Comparison of ENCODE assay signal across 31 mouse cellular contexts in the genomic region with DNA sequence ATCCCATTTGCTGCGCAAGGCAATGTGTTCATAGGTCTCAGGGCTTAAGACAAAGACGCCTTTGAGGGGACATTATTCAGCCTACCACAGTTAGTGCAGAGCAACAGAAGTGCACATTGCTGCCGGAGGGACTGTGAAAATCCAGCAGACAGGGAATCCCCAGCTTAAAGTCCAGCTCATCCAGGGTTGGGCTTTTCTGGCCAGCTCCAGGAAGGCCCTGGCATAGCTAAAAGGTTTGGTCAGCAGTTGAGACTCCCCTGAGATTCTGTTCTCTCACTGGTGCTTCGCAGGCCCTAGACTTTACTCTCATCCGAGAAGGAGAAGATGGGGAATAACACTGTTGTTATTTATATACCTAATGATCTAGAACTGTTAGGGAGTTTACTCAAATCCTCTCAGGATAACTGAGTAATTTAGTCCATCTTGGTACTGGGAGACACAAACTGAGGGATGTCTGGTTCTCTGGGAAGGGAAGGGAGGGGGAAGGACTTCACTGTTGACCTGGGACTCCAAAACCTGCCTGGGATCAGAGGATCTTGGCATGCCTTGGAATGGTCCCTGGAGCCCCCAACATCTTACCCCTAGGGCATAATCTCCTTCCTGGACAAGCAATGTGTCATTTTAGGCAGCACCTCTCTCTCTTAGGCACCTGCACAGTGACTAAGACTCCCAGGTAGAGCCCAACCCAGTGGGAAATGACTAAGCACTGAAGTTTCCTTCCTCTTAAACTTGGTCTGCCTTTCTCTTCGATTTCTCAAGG. TPM values are rescaled to one million over a fixed set of nuclear protein-coding genes. Genes with fewer than 3 reads are reported as not detected.
A peak's percentile ranks its signal among the peaks of the same experiment; 100 is the strongest.
DNase-seq lines count a peak whose midpoint lies in the region; ATAC-seq lines count a peak whose summit lies in the region.
"Had no signal": no experiment of that assay in that cellular context is flagged by ENCODE, and none has a peak within 500 bp of the region (broad histone marks: within the 10 kb centered on the region; RNA-seq: fewer than 3 reads in every experiment).

No protein-coding gene starts in this region.

- intact Hi-C loops in gastrocnemius, postnatal 14 days (cut with DNase I; ENCODE audit: low total_unique reads) = no loop called here

- H3K4me2 ChIP-seq in kidney, embryonic 16.5 days (replicated peaks; ENCODE audit: low read depth, low read length) = no peak overlapping the region
- H3K4me2 ChIP-seq: embryonic facial prominence, embryonic 13.5 days; forebrain, embryonic 12.5 days; forebrain, embryonic 15.5 days; heart, embryonic 13.5 days; hindbrain, embryonic 13.5 days; intestine, embryonic 15.5 days had no signal

- 67% methylated on average over 6 of the region's 6 CpGs for WGBS in heart, embryonic 10.5 days
- WGBS in kidney, embryonic 16.5 days = 77% methylated on average over 6 of the region's 6 CpGs

- ATAC-seq in kidney, embryonic 16.5 days (ENCODE audit: low FRiP score, low TSS enrichment) = no peak
- ATAC-seq: activated CD4-positive, CD25-positive, alpha-beta regulatory T cell, adult 4 months; CD4-positive, CD25-positive, alpha-beta regulatory T cell, adult 4 months; forebrain, embryonic 15.5 days; hindbrain, embryonic 16.5 days; intestine, embryonic 15.5 days had no signal

- DNase-seq in gastrocnemius, postnatal 14 days = peak; percentile 33
- no peak for DNase-seq in gastrocnemius, postnatal 10 days
- DNase-seq in heart, embryonic 10.5 days (ENCODE audit: low spot score) = peak; percentile 58
- DNase-seq in heart, adult 8-10 months (ENCODE audit: low spot score) = no peak
- DNase-seq in kidney, adult 9 months = peak; percentile 48
- peak; percentile 50 for DNase-seq in skeletal muscle tissue, adult 2 months (ENCODE audit: low read depth, low spot score)
- DNase-seq in spleen, adult 18-20 months = no peak
- DNase-seq: adrenal gland, adult 8-10 months; adrenal gland, postnatal 25 days; cerebellum, adult 11-12 months; cerebellum, adult 8-10 months; cerebellum, postnatal 10 days; cerebellum, postnatal 36 days; embryo, embryonic 11 days; heart, adult 2 months; heart, postnatal 14 days; heart, postnatal 4 days; kidney, adult 11 months had no signal

- H3K36me3 ChIP-seq in heart, embryonic 10.5 days = no peaks in the 10 kb centered on the region
- H3K36me3 ChIP-seq in kidney, embryonic 16.5 days (ENCODE audit: insufficient read depth, low read length) = no peaks in the 10 kb centered on the region
- H3K36me3 ChIP-seq: embryonic facial prominence, embryonic 10.5 days; embryonic facial prominence, embryonic 13.5 days; forebrain, embryonic 12.5 days; forebrain, embryonic 15.5 days; heart, embryonic 13.5 days; hindbrain, embryonic 13.5 days; intestine, embryonic 15.5 days had no signal

- no peak overlapping the region for H3K4me3 ChIP-seq in heart, embryonic 10.5 days
- no peak overlapping the region for H3K4me3 ChIP-seq in kidney, embryonic 16.5 days (ENCODE audit: low read length)
- H3K4me3 ChIP-seq: embryonic facial prominence, embryonic 10.5 days; embryonic facial prominence, embryonic 13.5 days; erythroblast, embryonic 14.5 days; forebrain, embryonic 12.5 days; forebrain, embryonic 15.5 days; heart, adult 2 months; heart, embryonic 13.5 days; hindbrain, embryonic 13.5 days; intestine, embryonic 15.5 days had no signal

- no peaks in the 10 kb centered on the region for H3K27me3 ChIP-seq in heart, embryonic 10.5 days (ENCODE audit: insufficient read depth, poor library complexity, severe bottlenecking)
- no peaks in the 10 kb centered on the region for H3K27me3 ChIP-seq in kidney, embryonic 16.5 days (ENCODE audit: insufficient read depth, low read length)
- H3K27me3 ChIP-seq: embryonic facial prominence, embryonic 13.5 days; forebrain, embryonic 12.5 days; forebrain, embryonic 15.5 days; heart, embryonic 13.5 days; hindbrain, embryonic 13.5 days; intestine, embryonic 15.5 days had no signal

- H3K9me3 ChIP-seq in heart, embryonic 10.5 days = no peaks in the 10 kb centered on the region
- no peaks in the 10 kb centered on the region for H3K9me3 ChIP-seq in kidney, embryonic 16.5 days (ENCODE audit: low read length)
- H3K9me3 ChIP-seq: embryonic facial prominence, embryonic 10.5 days; embryonic facial prominence, embryonic 13.5 days; forebrain, embryonic 12.5 days; forebrain, embryonic 15.5 days; heart, embryonic 13.5 days; hindbrain, embryonic 13.5 days; intestine, embryonic 15.5 days had no signal

- H3K27ac ChIP-seq in heart, embryonic 10.5 days = no peak overlapping the region
- H3K27ac ChIP-seq in kidney, embryonic 16.5 days (ENCODE audit: low read length) = no peak overlapping the region
- H3K27ac ChIP-seq: embryonic facial prominence, embryonic 10.5 days; embryonic facial prominence, embryonic 13.5 days; forebrain, embryonic 12.5 days; forebrain, embryonic 15.5 days; heart, adult 2 months; heart, embryonic 13.5 days; hindbrain, embryonic 13.5 days; intestine, embryonic 15.5 days had no signal

- H3K4me1 ChIP-seq in heart, embryonic 10.5 days = no peaks in the 10 kb centered on the region
- peaks cover 11% of the 10 kb centered on the region for H3K4me1 ChIP-seq in kidney, embryonic 16.5 days (ENCODE audit: insufficient read depth, low read length)
- H3K4me1 ChIP-seq: embryonic facial prominence, embryonic 10.5 days; embryonic facial prominence, embryonic 13.5 days; forebrain, embryonic 12.5 days; forebrain, embryonic 15.5 days; heart, embryonic 13.5 days; hindbrain, embryonic 13.5 days; intestine, embryonic 15.5 days had no signal

- no peak overlapping the region for H3K9ac ChIP-seq in kidney, embryonic 16.5 days (replicated peaks; ENCODE audit: low read length)
- H3K9ac ChIP-seq: embryonic facial prominence, embryonic 13.5 days; forebrain, embryonic 12.5 days; forebrain, embryonic 15.5 days; heart, embryonic 13.5 days; hindbrain, embryonic 13.5 days; intestine, embryonic 15.5 days had no signal

RNA-seq across cellular contexts. Expression of a gene that starts 27.0 kb away (rescaled TPM):
- total RNA-seq in gastrocnemius, postnatal 14 days (2021) = 10 to 100 TPM; 29.4 to 31.5 TPM
- 10 to 100 TPM; 25.6 to 28.0 TPM for total RNA-seq in gastrocnemius, postnatal 10 days (2021)
- polyA plus RNA-seq in heart, embryonic 10.5 days (2016; fragmentation: Nextera tagmentation; extraction: Ambion mirVana) = 0.23 and 0.30 TPM in 2 replicates
- total RNA-seq in heart, adult 8-10 months (2022) = 1 to 10 TPM; 4.9 to 7.7 (median 5.6) TPM
- polyA plus RNA-seq in kidney, embryonic 16.5 days (2015; fragmentation: Nextera tagmentation; extraction: Ambion mirVana) = 21.7 and 21.8 TPM in 2 replicates
- total RNA-seq: MEL had no signal
- polyA plus RNA-seq: activated CD4-positive, CD25-positive, alpha-beta regulatory T cell, adult 4 months; CD4-positive, CD25-positive, alpha-beta regulatory T cell, adult 4 months; erythroblast, embryonic 14.5 days had no signal

Comparison
In these comparisons a context has a peak if more than half of its experiments do, and no peak if none do; other contexts are left out.
1. DNase-seq: peak in gastrocnemius, postnatal 14 days (single experiment), heart, embryonic 10.5 days (single experiment), kidney, adult 9 months (single experiment) and skeletal muscle tissue, adult 2 months (single experiment); none in gastrocnemius, postnatal 10 days (single experiment), heart, adult 8-10 months (single experiment) and spleen, adult 18-20 months (0 of 2).